Mouse (Mus musculus) MEL (cell line): ENCODE data around the gene Upk3b. TPM values are rescaled to one million over a fixed set of nuclear protein-coding genes. Genes with fewer than 3 reads are reported as not detected.

Experiments used
- DNase-seq: peaks from one replicate; pipeline ENCODE4 v3.0.0; 2011; ENCODE audit warnings: low read depth, low spot score
- H3K27ac ChIP-seq: 2 replicates; pipeline ENCODE4 v1.5.1; 2012; ENCODE audit warnings: low read depth, mild to moderate bottlenecking, control low read depth, low read length, moderate library complexity; ENCODE audit not compliant: control insufficient read depth
- H3K27me3 ChIP-seq, 2 experiments: fragments of 150-350 bp in 1 of 2; sonication (generic) in 1 of 2; 2 replicates each; pipeline ENCODE4 v1.6.1; 2012; ENCODE audit warnings: low read length in 2 of 2, mild to moderate bottlenecking in 2 of 2, improper control_type of control experiment in 1 of 2, moderate library complexity in 1 of 2; ENCODE audit not compliant: insufficient read depth in 2 of 2, control insufficient read depth in 1 of 2
- H3K36me3 ChIP-seq, 2 experiments: 2 replicates each; pipeline ENCODE4 v1.6.1; 2012 to 2014; ENCODE audit warnings: low read length in 2 of 2, improper control_type of control experiment in 1 of 2, inconsistent platforms in 1 of 2, mild to moderate bottlenecking in 1 of 2; ENCODE audit not compliant: insufficient read depth in 2 of 2, control insufficient read depth in 1 of 2
- H3K4me1 ChIP-seq, 2 experiments: fragments of 150-350 bp in 1 of 2; sonication (generic) in 1 of 2; 2 replicates each; pipeline ENCODE4 v1.6.1; 2012; ENCODE audit warnings: low read length in 2 of 2, improper control_type of control experiment in 1 of 2, mild to moderate bottlenecking in 1 of 2; ENCODE audit not compliant: insufficient read depth in 2 of 2, control insufficient read depth in 1 of 2
- H3K4me3 ChIP-seq, 2 experiments: fragments of 150-350 bp in 1 of 2; sonication (generic) in 1 of 2; 2 replicates each; pipeline ENCODE4 v1.5.1; 2012; ENCODE audit warnings: low read depth in 2 of 2, low read length in 2 of 2, mild to moderate bottlenecking in 2 of 2, moderate library complexity in 2 of 2, control low read depth in 1 of 2, improper control_type of control experiment in 1 of 2; ENCODE audit not compliant: control insufficient read depth in 1 of 2, insufficient read depth in 1 of 2
- H3K79me2 ChIP-seq: 2 replicates; pipeline ENCODE4 v1.6.1; 2012; ENCODE audit warnings: mild to moderate bottlenecking, low read length, moderate library complexity; ENCODE audit not compliant: control insufficient read depth, poor library complexity, insufficient read depth
- H3K9ac ChIP-seq: 2 replicates; pipeline ENCODE4 v1.6.1; 2012; ENCODE audit warnings: low read depth, mild to moderate bottlenecking, control low read depth, low read length, moderate library complexity; ENCODE audit not compliant: control insufficient read depth, poor library complexity, severe bottlenecking
- H3K9me3 ChIP-seq: fragments of 150-350 bp; sonication (generic); replicated peaks from 2 replicates; pipeline ENCODE4 v1.6.1; 2012; ENCODE audit warnings: mild to moderate bottlenecking, low read length, improper control_type of control experiment, moderate library complexity; ENCODE audit not compliant: insufficient read depth
- BHLHE40 ChIP-seq: IDR thresholded peaks from 2 replicates; pipeline ENCODE4 v1.6.1; 2012; ENCODE audit warnings: low read depth, mild to moderate bottlenecking, inconsistent platforms, low read length, improper control_type of control experiment, borderline replicate concordance
- CTCF ChIP-seq, 3 experiments: IDR thresholded peaks in 2 of 3; conservative IDR thresholded peaks in 1 of 3; 2 replicates each; pipeline ENCODE4 v1.5.1; 2011 to 2012; ENCODE audit warnings: low read length in 3 of 3, low read depth in 2 of 3, mild to moderate bottlenecking in 2 of 3, improper control_type of control experiment in 1 of 3, inconsistent platforms in 1 of 3, mixed read lengths in 1 of 3, moderate library complexity in 1 of 3; ENCODE audit not compliant: control insufficient read depth in 1 of 3, insufficient read depth in 1 of 3, poor library complexity in 1 of 3, severe bottlenecking in 1 of 3
- E2F4 ChIP-seq: IDR thresholded peaks from 2 replicates; pipeline ENCODE4 v1.6.1; 2011; ENCODE audit warnings: low read depth, low read length, improper control_type of control experiment, borderline replicate concordance
- ELF1 ChIP-seq: IDR thresholded peaks from 2 replicates; pipeline ENCODE4 v1.6.1; 2014; ENCODE audit warnings: low read depth, mild to moderate bottlenecking, inconsistent platforms, low read length, improper control_type of control experiment, moderate library complexity
- HCFC1 ChIP-seq: IDR thresholded peaks from 2 replicates; pipeline ENCODE4 v1.6.1; 2012; ENCODE audit warnings: low read depth, mild to moderate bottlenecking, inconsistent platforms, low read length, improper control_type of control experiment, moderate library complexity
- JUND ChIP-seq: IDR thresholded peaks from 2 replicates; pipeline ENCODE4 v1.6.1; 2011; ENCODE audit warnings: low read depth, mild to moderate bottlenecking, improper control_type of control experiment, low read length
- KAT2A ChIP-seq: conservative IDR thresholded peaks from 2 replicates; pipeline ENCODE4 v1.6.1; 2012; ENCODE audit warnings: low read depth, low read length, improper control_type of control experiment, inconsistent platforms
- MAZ ChIP-seq: IDR thresholded peaks from 2 replicates; pipeline ENCODE4 v1.6.1; 2012; ENCODE audit warnings: low read depth, mild to moderate bottlenecking, inconsistent platforms, low read length, improper control_type of control experiment
- MEF2A ChIP-seq: IDR thresholded peaks from 2 replicates; pipeline ENCODE4 v1.6.1; 2014; ENCODE audit warnings: low read depth, mild to moderate bottlenecking, inconsistent platforms, low read length, improper control_type of control experiment; ENCODE audit not compliant: poor library complexity, insufficient replicate concordance, severe bottlenecking; ENCODE audit errors: extremely low read depth
- MYB ChIP-seq: IDR thresholded peaks from 2 replicates; pipeline ENCODE4 v1.6.1; 2011; ENCODE audit warnings: mild to moderate bottlenecking, low read depth, low read length, improper control_type of control experiment
- POLR2A ChIP-seq, 2 experiments: IDR thresholded peaks; 2 replicates each; pipeline ENCODE4 v1.6.1; 2011 to 2012; ENCODE audit warnings: low read length in 2 of 2, mild to moderate bottlenecking in 2 of 2, control low read depth in 1 of 2, improper control_type of control experiment in 1 of 2, low read depth in 1 of 2, moderate library complexity in 1 of 2; ENCODE audit not compliant: control insufficient read depth in 1 of 2, insufficient read depth in 1 of 2, poor library complexity in 1 of 2
- SIN3A ChIP-seq: IDR thresholded peaks from 2 replicates; pipeline ENCODE4 v1.6.1; 2012; ENCODE audit warnings: low read length, improper control_type of control experiment, inconsistent platforms
- TAL1 ChIP-seq: IDR thresholded peaks from 2 replicates; pipeline ENCODE4 v1.6.1; 2012; ENCODE audit warnings: mild to moderate bottlenecking, inconsistent platforms, low read length, moderate library complexity, mixed read lengths
- TBP ChIP-seq: IDR thresholded peaks from 2 replicates; pipeline ENCODE4 v1.8.0; 2011; ENCODE audit warnings: low read depth, low read length, improper control_type of control experiment
- UBTF ChIP-seq: IDR thresholded peaks from 2 replicates; pipeline ENCODE4 v1.6.1; 2012; ENCODE audit warnings: low read depth, mild to moderate bottlenecking, inconsistent platforms, low read length, improper control_type of control experiment, moderate library complexity, borderline replicate concordance; ENCODE audit not compliant: insufficient read depth
- USF1 ChIP-seq: IDR thresholded peaks from 2 replicates; pipeline ENCODE4 v1.6.1; 2014; ENCODE audit warnings: low read depth, mild to moderate bottlenecking, inconsistent platforms, low read length, improper control_type of control experiment, moderate library complexity
- ZKSCAN1 ChIP-seq: IDR thresholded peaks from 2 replicates; pipeline ENCODE4 v1.6.1; 2012; ENCODE audit warnings: low read depth, mild to moderate bottlenecking, inconsistent platforms, low read length, improper control_type of control experiment, moderate library complexity
- ZMIZ1 ChIP-seq: IDR thresholded peaks from 2 replicates; pipeline ENCODE4 v1.6.1; 2012; ENCODE audit warnings: low read depth, mild to moderate bottlenecking, inconsistent platforms, low read length, improper control_type of control experiment, moderate library complexity
- polyA plus RNA-seq, 2 experiments: library from polyadenylated mRNA; stranded (reverse) in 1 of 2; unstranded in 1 of 2; fragments of >175 nt in 1 of 2; fragments of >200 nt in 1 of 2; gene quantifications; 2 replicates each; pipeline versions ENCODE4 v1.2.1 to v1.2.4; 2012; ENCODE audit warnings: low replicate concordance in 2 of 2, low read depth in 1 of 2; ENCODE audit not compliant: insufficient read length in 2 of 2, insufficient read depth in 1 of 2, missing spikeins in 1 of 2
- total RNA-seq: library from RNA; depleted of rRNA; stranded (reverse); fragments of 300-350 nt; gene quantifications from 2 replicates; pipeline ENCODE4 v1.2.3, GENCODE M21; 2012

The Upk3b gene
- total and polyA plus RNA-seq, 3 experiments: not detected

- H3K27me3 ChIP-seq: no peaks in the 10 kb centered on the region
- no peak overlapping the region for H3K4me3 ChIP-seq
- TF ChIP-seq CTCF (IDR thresholded peaks at IDR 0.05 in 2 of 3, conservative IDR thresholded peaks at IDR 0.05 in 1 of 3; ENCODE audit: control insufficient read depth in 1 of 3, insufficient read depth in 1 of 3, low read depth in 2 of 3, low read length in 3 of 3, poor library complexity in 1 of 3, severe bottlenecking in 1 of 3): 0 out of 6 replicates have a peak, but pooled peaks of 1 of the 3 experiments have one; percentile 12
- TF ChIP-seq ELF1: no peak
- H3K9ac ChIP-seq: no peak overlapping the region
- no peaks in the 10 kb centered on the region for H3K36me3 ChIP-seq
- H3K27ac ChIP-seq: no peak overlapping the region
- DNase-seq: no peak
- H3K4me1 ChIP-seq: no peaks in the 10 kb centered on the region
- H3K9me3 ChIP-seq: no peaks in the 10 kb centered on the region
- H3K79me2 ChIP-seq: no peaks in the 10 kb centered on the region
These were observed 10.5 kb upstream of the Upk3b start for GRCm38 (mm10) chr5:136027612-136028311.

- H3K9me3 ChIP-seq: no peaks in the 10 kb centered on the region
- no peaks in the 10 kb centered on the region for H3K36me3 ChIP-seq
- H3K4me3 ChIP-seq: no peak overlapping the region
- no peaks in the 10 kb centered on the region for H3K79me2 ChIP-seq
- no peaks in the 10 kb centered on the region; a peak in 1 of 4 replicates for H3K4me1 ChIP-seq
- H3K27me3 ChIP-seq: no peaks in the 10 kb centered on the region
- no peak overlapping the region for H3K9ac ChIP-seq
- no peak for TF ChIP-seq ELF1
- H3K27ac ChIP-seq: no peak overlapping the region
- no peak for DNase-seq
These were observed 3.4 kb upstream of the Upk3b start for GRCm38 (mm10) chr5:136034868-136035267.

GRCm38 (mm10) chr5:136035285-136035684 is 3.0 kb upstream of the Upk3b start:
- Histone ChIP-seq H3K9ac (no peak overlapping the region), H3K9me3 (no peaks in the 10 kb centered on the region), H3K27ac (no peak overlapping the region), H3K4me3 (no peak overlapping the region), H3K36me3 (no peaks in the 10 kb centered on the region), H3K4me1 (peaks cover 0 to under 1% of the 10 kb centered on the region in 2 experiments; a peak in 2 of 4 replicates), H3K27me3 (no peaks in the 10 kb centered on the region), H3K79me2 (no peaks in the 10 kb centered on the region)
- no peak for TF ChIP-seq MEF2A
- no peak for TF ChIP-seq POLR2A (IDR thresholded peaks at IDR 0.05; ENCODE audit: control insufficient read depth in 1 of 2, insufficient read depth in 1 of 2, low read depth in 1 of 2, low read length in 2 of 2, poor library complexity in 1 of 2)
- no peak for TF ChIP-seq TBP
- TF ChIP-seq E2F4: no peak
- no peak for TF ChIP-seq KAT2A
- TF ChIP-seq MAZ: no peak
- TF ChIP-seq UBTF: no peak
- no peak for TF ChIP-seq JUND
- no peak for TF ChIP-seq ZKSCAN1
- TF ChIP-seq USF1: no peak
- no peak for TF ChIP-seq BHLHE40
- TF ChIP-seq TAL1: no peak
- no peak for TF ChIP-seq MYB
- no peak for TF ChIP-seq SIN3A
- no peak for TF ChIP-seq ZMIZ1
- TF ChIP-seq HCFC1: no peak
- no peak for DNase-seq
